Mouse (Mus musculus) kidney, adult 9 months (tissue): Measurements from ENCODE around the gene Fgfr3.

Experiments used
- DNase-seq: peaks from one replicate; pipeline ENCODE4 v3.0.0; 2022

Gene Fgfr3

DNA sequence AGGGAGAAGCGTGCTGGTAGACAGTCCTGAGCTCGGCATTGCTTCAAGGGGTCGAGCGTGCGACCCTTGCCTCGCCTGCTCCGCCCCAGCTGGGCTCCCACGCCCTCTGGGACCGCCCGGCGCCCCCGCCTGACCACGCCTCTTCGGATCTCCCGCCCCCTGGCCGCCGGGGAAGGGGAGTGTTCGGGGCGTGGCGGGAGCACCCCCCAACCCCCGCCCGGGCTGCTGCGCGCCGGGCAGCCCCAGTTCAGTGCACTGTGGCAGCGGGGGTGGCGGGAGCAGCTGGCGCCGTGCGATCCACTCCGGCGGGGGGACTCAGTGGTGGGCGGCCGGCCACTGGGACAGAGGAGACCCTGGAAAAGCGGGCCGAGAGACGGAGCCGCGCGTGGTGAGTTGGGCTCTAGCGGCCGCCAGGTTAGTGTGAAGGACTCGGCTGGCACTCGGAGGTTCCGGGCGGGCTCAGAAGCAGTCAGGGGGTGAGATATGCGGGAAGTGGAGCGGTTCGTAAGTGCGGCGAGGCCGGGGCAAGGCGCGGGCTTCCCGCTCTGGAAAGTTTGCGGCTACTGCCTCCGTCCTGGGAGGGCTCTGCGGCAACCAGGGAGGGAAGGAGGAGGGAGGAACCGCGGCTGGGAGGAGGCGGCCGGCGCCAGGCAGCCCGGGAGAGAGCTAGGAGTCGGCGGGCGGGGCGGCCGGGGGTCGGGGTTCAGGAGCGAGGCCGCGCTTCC is at the start of gene Fgfr3:
Gene Fgfr3, plus strand, starts transcription at position 134 of the 725 bp plus-strand sequence.
- DNase-seq = peak; percentile 73

DNA sequence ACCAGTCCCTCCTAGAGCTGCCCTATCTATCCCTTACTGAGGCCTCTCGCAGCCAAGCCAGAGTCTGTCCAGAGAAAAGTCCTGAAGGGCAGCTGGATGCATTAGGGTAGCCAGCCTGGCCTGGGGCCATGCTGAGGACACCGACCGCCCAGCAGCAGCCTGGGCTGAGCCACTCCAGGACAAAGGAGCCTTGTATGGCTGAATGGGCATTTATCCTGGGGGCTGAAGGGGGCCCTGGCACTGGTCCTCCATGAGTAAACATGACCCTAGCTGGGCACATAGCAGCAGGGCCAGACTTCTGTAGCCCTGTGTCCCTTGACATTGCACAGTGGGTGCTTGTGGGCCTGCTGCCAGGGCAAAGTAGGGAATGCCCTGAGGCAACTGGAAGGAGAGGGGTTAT is 47.0 kb upstream of the Fgfr3 start:
- DNase-seq = no peak

- peak; percentile 74 for DNase-seq
Measured at GRCm38 (mm10) chr5:33675964-33676363, 45.5 kb upstream of the Fgfr3 start.

DNA sequence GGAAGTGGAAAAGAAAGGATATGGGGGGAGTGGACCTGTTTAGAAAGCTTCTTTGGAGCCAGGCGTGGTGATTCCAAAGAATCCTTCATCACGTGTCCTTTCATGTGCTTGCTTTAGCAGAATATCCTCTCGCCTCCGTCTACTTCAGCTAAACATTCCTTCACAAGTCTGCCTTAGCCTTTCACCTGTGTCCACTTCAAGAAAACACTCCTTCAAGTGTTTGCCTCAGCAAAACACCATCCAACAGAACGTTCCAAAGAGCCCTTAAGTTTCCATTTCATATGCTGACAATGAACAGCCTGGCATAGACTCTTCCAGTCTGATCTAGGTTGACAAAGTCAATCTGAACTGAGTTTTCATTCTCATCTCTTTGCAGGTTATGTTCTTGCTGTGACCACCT is 43.2 kb upstream of the Fgfr3 start:
- DNase-seq = no peak

DNA sequence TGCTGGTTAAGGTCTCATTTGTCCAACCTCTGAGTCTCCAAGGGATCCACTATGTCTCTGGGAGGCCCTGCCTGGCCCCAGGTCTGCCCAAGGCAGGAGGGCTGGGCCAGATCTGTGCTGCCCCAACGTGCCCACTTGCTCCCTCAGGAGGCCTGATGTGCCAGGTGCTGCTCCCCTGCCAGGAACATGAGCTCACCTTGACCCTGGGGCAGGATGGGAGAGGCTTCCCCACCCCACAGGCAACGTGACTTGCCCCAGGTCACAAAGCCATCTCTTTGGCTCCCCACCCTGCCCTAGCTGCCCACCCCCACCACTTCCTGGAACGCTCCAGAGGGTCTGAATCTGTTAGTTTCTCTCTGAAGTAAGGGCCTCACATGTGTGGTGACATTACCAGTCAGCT is 40.4 kb upstream of the Fgfr3 start:
- DNase-seq = no peak

DNA sequence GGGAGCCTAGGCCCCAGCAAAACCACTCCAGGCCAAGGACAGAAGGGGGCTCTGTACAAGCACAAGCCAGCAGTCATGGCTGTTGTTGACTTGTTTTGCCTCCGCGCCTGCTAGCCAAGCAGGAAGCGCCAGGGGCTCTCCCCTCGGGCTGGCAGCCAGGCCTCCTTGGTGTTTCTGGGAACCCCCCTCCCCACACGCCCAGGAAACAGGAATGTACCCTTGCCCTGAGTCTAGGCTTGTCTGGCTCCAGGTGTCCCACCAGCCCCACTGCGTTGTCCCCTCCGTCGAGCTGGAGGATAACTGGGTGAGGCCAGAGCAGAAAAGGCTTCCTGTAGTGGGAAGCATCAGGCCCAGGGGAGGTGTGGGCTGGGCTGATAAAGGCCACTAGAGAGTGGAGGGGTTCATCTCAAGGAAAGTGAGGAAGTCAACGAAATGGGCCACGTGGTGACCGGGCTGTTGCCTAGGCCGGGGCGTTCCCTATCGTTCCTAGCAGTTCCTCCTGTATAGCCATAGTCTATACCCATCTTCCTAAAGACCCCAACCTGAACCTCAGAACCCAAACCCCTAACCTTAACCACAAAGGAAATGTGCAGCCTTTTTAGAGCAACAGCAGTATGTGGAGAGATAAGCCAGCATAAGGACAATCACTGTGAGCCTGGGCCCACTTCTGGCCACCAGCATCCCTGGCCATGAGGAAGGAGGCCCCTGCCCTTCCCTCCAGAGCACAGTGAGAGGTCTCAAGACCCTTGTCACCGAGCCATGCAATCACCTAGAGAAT is 39.7 kb upstream of the Fgfr3 start:
- DNase-seq = no peak

- DNase-seq = no peak
Measured at GRCm38 (mm10) chr5:33682963-33683362, 38.5 kb upstream of the Fgfr3 start.

- DNase-seq = peak; percentile 80
Measured at GRCm38 (mm10) chr5:33683897-33684652, 37.4 kb upstream of the Fgfr3 start.

GRCm38 (mm10) chr5:33684932-33685331 is 36.5 kb upstream of the Fgfr3 start:
- no peak for DNase-seq

DNA sequence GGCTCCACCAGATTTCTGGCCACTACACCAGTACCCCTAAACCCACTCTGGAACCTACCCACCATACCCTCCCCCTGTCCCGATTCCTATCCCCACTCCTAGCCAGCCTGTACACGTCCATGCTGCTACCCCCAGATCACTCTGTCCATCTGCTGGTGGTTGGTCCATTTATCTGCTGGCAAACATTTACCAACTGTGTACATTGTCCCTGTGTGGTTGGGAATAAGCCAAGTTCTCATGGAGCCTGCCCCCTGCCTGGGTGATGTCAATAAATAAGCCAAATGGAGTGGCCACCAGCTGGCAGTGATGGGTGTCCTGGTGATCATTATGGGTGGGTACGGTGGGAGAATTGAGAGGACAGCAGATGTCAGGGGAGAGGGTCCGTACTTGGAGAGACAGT is 34.3 kb upstream of the Fgfr3 start:
- DNase-seq = no peak

- DNase-seq = no peak
Measured at GRCm38 (mm10) chr5:33688278-33689220, 32.9 kb upstream of the Fgfr3 start.

- no peak for DNase-seq
Measured at GRCm38 (mm10) chr5:33689221-33689844, 32.1 kb upstream of the Fgfr3 start.

DNA sequence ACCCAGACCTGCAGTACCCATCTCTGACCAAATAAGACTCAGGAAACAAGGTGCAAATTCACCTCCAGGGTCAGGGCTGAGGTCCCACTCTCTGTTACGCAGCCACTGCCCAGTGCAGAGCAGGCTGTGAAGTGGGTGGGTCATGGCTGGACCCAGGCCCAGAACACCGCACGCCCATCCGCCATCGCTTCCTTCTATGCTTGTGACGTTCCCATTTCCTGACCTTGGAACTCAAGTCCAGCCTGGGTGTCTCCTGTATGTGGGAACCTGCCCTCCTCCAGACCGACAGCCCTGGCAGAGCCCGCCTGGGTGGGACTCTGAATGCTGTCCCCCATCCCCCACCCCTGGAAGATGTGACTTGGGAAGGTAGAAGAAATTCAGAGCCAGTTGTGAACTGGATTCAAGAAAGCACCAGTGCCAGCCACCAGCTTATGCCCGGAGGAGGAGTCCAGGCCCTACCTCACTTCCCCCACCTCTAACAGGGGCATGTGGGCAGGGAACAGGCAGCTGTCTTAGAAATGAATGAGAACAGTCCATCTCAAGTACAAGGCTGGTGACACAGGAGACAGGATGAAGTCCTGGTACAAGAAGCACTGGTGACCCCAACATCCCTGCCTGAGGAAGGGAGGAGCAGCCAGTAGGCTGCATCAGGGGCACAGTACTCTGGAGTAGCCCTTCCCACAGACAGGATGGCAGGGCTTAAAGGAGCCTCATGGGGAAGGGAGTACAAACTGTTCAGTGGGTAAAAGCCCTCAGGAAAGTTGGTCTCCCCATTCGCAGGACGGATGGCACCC is 31.4 kb upstream of the Fgfr3 start:
- DNase-seq = peak; percentile 40

- no peak for DNase-seq
Measured at GRCm38 (mm10) chr5:33692393-33692792, 29.1 kb upstream of the Fgfr3 start.

DNA sequence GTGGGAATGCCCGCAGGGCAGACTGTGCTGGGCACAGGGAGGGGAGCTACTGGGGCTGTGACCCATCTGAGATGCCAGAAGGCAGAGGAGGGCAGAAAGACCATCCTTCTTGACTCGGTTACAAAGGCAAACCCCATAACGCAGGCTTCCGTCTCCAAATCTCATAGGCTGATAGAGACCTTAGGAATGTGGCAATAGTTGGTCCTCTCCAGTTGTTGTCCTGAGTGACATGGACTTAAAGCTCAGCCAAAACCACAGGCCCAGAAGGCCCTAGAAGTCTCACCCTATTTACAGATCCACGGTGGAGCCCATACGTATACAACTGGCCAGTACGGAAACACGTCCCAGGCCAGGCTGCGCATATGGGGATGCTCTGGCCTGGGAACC is 27.0 kb upstream of the Fgfr3 start:
- no peak for DNase-seq

GRCm38 (mm10) chr5:33694848-33695717 is 26.4 kb upstream of the Fgfr3 start:
- no peak for DNase-seq

- DNase-seq = no peak
Measured at GRCm38 (mm10) chr5:33695718-33696121, 25.8 kb upstream of the Fgfr3 start.

GRCm38 (mm10) chr5:33696430-33696829 is 25.0 kb upstream of the Fgfr3 start:
- no peak for DNase-seq

DNA sequence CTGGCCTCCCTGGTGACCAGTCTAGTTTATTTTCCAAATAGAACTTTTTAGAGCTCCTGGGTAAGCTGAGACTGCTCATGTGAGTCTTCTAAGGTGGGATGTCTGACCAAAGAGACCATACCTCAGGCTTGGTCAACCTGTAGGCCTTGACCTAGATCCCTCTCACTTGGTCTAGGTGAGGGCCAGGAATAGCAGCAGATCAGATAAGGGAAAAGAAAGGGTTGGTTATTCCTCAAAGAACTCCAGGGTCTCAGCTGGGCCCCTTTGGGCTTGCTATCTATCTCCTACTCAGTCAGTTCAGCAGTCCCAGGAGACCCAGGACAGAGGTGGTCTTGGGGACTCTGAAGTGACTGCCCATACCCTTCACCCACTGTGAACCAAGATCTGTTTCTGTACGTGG is 23.9 kb upstream of the Fgfr3 start:
- no peak for DNase-seq

- no peak for DNase-seq
Measured at GRCm38 (mm10) chr5:33697947-33698512, 23.4 kb upstream of the Fgfr3 start.
